Mouse (Mus musculus) liver, embryonic 16.5 days (tissue): ENCODE measurements at regions not wholly inside any gene's neighbourhood (a gene's known extent, or its start where the extent isn't known, plus 50 kb on each side); places are given as distances from the start of the nearest gene placed in this dataset.
A peak's percentile ranks its signal among the peaks of the same experiment; 100 is the strongest.

Experiments
- ATAC-seq: fragments of 200-750 bp; cut with Nextera tagmentation; 2 replicates; pipeline ENCODE4 v1.8.0; 2017; ENCODE audit warnings: low read depth, mild to moderate bottlenecking, moderate number of reproducible peaks, moderate library complexity
- H3K27ac ChIP-seq: fragments of 300-500 bp; sonication (generic); 2 replicates; pipeline ENCODE4 v1.5.1; 2014; ENCODE audit warnings: mild to moderate bottlenecking, low read length
- H3K27me3 ChIP-seq: fragments of 300-500 bp; sonication (generic); 2 replicates; pipeline ENCODE4 v1.6.1; 2014; ENCODE audit warnings: low read depth, low read length, mixed read lengths; ENCODE audit not compliant: control insufficient read depth, insufficient read depth
- H3K36me3 ChIP-seq: fragments of 300-500 bp; sonication (generic); 2 replicates; pipeline ENCODE4 v1.6.1; 2014; ENCODE audit warnings: mild to moderate bottlenecking; ENCODE audit not compliant: control insufficient read depth, insufficient read depth
- H3K4me1 ChIP-seq: fragments of 300-500 bp; sonication (generic); 2 replicates; pipeline ENCODE4 v1.6.1; 2014; ENCODE audit warnings: low read depth, low read length, mixed read lengths; ENCODE audit not compliant: control insufficient read depth
- H3K4me2 ChIP-seq: fragments of 300-500 bp; sonication (generic); 2 replicates; pipeline ENCODE4 v1.6.1; 2014; ENCODE audit warnings: low read depth, low read length, mixed read lengths
- H3K4me3 ChIP-seq: fragments of 300-500 bp; sonication (generic); 2 replicates; pipeline ENCODE4 v1.5.1; 2014; ENCODE audit warnings: low read depth, mild to moderate bottlenecking, low read length
- H3K9ac ChIP-seq: fragments of 300-500 bp; sonication (generic); 2 replicates; pipeline ENCODE4 v1.6.1; 2014; ENCODE audit warnings: low read depth, low read length
- H3K9me3 ChIP-seq: fragments of 300-500 bp; sonication (generic); replicated peaks from 2 replicates; pipeline ENCODE4 v1.6.1; 2016; ENCODE audit warnings: low read length; ENCODE audit not compliant: control insufficient read depth
- WGBS: fragments of 180-500 bp; shearing (Covaris S2); extraction: QIAGEN DNeasy Blood & Tissue Kit; methylation state at CpG from one replicate; pipeline ENCODE4 v1.1.7; 2014; ENCODE audit not compliant: insufficient replicate concordance; 5-methylcytosine and 5-hydroxymethylcytosine counted together
- microRNA-seq: library from miRNA; unstranded; fragments of <30 nt; microRNA quantifications from one replicate; pipeline ENCODE4, GENCODE M21; 2016

GRCm38 (mm10) chr3:140184899-140185525 lies 979.5 kb downstream of the Stpg2 start:
- no peaks in the 10 kb centered on the region for H3K4me1 ChIP-seq
- ATAC-seq = no peak

DNA sequence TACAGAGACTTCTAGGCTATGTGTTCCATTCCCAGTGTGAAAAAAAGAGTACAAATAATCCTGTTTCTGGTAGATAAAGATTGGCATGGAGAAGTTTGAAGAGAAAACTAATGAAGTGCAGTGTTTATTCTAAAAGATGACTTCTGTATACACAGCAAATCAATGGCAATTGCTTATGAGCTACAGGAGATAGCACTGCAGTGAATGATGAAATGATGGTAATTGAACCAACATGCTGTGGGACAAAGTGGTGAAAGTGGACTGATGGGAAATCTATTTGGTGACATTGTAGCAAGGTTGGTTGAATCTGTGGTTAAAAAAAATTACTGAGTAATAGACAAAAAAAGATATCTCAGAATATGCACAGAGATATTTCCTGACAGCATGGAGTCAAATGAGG lies 1000.4 kb downstream of the Stpg2 start:
- H3K27ac ChIP-seq = no peak overlapping the region
- no peaks in the 10 kb centered on the region for H3K27me3 ChIP-seq
- H3K36me3 ChIP-seq = no peaks in the 10 kb centered on the region
- no peak overlapping the region for H3K9ac ChIP-seq
- H3K4me2 ChIP-seq = no peak overlapping the region
- no peaks in the 10 kb centered on the region for H3K9me3 ChIP-seq
- no peaks in the 10 kb centered on the region for H3K4me1 ChIP-seq
- H3K4me3 ChIP-seq = no peak overlapping the region
- ATAC-seq = no peak

More at GRCm38 (mm10) chr3:140184899-140185525, 979.5 kb downstream of the Stpg2 start:
- Histone ChIP-seq H3K9ac (no peak overlapping the region), H3K4me2 (no peak overlapping the region), H3K4me3 (no peak overlapping the region), H3K9me3 (no peaks in the 10 kb centered on the region), H3K27me3 (no peaks in the 10 kb centered on the region), H3K27ac (no peak overlapping the region), H3K36me3 (no peaks in the 10 kb centered on the region)
- 45% methylated on average over 4 of the region's 4 CpGs for WGBS

DNA sequence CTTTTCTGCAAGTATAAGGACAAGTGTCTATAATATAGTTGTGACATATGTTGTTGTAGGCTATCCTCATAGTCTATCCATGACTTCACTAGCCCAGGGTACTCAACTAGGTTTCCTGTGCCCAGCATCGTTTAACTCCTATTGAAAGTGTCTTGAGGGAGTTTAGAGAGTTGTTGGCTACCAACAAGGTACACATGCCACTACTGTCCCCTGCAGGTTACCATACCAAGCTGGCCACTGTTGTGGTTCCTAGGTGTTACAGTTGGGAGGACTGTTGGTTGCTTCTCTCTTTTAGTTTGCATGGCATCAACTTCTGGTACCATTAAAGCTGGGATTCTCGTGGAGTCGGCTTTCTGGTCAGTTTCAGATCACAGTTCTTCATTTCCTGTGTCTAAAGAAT lies 990.7 kb downstream of the Pdha2 start:
- H3K9me3 ChIP-seq = no peaks in the 10 kb centered on the region
- no peak overlapping the region for H3K27ac ChIP-seq
- H3K36me3 ChIP-seq = no peaks in the 10 kb centered on the region
- H3K4me2 ChIP-seq = no peak overlapping the region
- WGBS = 57% methylated on average over 3 of the region's 3 CpGs
- ATAC-seq = no peak
- no peaks in the 10 kb centered on the region for H3K4me1 ChIP-seq
- no peak overlapping the region for H3K9ac ChIP-seq
- no peak overlapping the region for H3K4me3 ChIP-seq
- H3K27me3 ChIP-seq = no peaks in the 10 kb centered on the region

DNA sequence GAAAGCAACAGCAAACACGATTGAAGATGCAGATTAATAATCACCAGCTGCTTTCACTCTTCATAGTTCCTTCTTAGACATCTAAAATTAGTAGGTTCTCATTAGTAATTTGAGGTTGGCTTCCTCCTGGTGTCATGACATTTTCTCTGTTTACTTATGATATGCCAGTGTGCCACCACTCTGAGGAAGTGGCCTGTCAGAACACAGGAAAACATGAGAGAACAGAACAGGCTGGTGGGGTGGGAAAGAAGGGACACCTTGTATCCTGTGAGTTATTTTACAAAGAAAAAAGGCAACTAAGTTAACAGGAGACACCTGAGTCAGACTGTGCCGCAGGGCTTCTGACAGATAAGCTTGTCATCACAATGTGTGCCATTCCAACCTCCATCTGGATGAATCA lies 981.4 kb downstream of the Pdha2 start:
- Histone ChIP-seq H3K4me2 (no peak overlapping the region), H3K27me3 (no peaks in the 10 kb centered on the region), H3K9ac (no peak overlapping the region), H3K36me3 (no peaks in the 10 kb centered on the region), H3K27ac (no peak overlapping the region), H3K9me3 (no peaks in the 10 kb centered on the region), H3K4me3 (no peak overlapping the region), H3K4me1 (no peaks in the 10 kb centered on the region)
- ATAC-seq = no peak
- WGBS = 17% methylated on average over 2 of the region's 2 CpGs

DNA sequence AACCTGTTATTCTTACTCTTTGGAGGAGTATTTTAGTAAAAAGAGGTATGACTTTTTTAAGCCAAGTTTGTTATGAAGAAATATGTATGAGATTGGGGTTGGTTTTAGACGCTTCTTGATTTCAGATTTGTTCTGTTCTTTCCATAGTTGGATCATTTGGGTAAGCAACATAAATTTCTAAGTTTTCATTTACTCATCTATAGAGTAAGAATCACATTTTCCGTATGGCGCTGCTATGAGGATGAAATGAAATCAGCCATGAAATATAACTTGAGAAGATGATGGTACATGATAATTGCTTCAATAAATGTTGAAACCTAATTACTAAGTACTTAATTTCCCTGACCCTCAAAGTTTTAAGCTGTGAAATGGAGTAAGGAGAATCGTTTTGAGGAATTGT lies 979.0 kb downstream of the Pdha2 start:
- no peak for ATAC-seq
- no peak overlapping the region for H3K27ac ChIP-seq
- 58% methylated on average over 4 of the region's 4 CpGs for WGBS

DNA sequence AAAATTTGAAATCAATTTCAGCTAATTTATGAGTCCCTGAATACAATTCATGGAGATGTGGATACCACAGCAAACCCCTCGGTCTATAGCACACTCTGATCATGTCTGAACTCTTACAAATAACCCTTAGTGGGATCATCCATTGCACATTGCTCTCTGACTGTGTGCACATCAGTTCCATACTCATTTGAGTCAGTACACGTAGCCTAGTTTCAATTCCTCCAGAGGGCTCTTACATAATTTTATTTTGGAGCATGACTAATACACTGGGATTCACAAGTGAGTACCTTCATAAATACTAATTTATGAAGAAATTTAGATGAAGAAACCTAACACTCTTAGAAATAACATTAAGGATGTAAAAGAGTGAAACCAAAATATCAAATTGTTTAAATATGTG lies 978.3 kb downstream of the Pdha2 start:
- no peaks in the 10 kb centered on the region for H3K9me3 ChIP-seq
- no peak overlapping the region for H3K4me2 ChIP-seq
- no peaks in the 10 kb centered on the region for H3K4me1 ChIP-seq
- no peak for ATAC-seq
- no peaks in the 10 kb centered on the region for H3K27me3 ChIP-seq
- WGBS = 44% methylated on average over 2 of the region's 2 CpGs
- no peak overlapping the region for H3K27ac ChIP-seq
- H3K36me3 ChIP-seq = no peaks in the 10 kb centered on the region
- no peak overlapping the region for H3K4me3 ChIP-seq
- H3K9ac ChIP-seq = no peak overlapping the region

More for the DNA sequence above, 979.0 kb downstream of the Pdha2 start:
- Histone ChIP-seq H3K36me3 (no peaks in the 10 kb centered on the region), H3K9ac (no peak overlapping the region), H3K4me3 (no peak overlapping the region), H3K4me2 (no peak overlapping the region), H3K9me3 (no peaks in the 10 kb centered on the region), H3K27me3 (no peaks in the 10 kb centered on the region), H3K4me1 (no peaks in the 10 kb centered on the region)

DNA sequence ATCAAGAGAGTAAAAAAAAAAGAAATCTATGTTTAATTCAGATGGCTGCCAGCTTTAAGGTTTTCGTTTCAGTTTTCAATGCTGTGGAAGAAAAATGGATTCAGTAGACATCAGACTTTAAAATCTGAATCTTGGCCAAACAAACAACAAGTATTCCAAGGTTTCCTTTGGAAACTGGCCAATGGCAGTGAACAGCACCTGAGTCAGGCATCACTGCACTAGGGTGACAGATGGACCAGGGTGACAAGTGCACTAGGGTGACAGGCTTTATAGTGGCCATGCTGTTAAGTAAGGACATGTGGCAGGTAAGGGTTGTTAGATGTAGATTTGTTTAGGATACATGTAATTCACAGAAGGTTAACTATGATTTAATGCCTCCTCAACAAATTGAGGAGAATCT lies 972.9 kb downstream of the Pdha2 start:
- Histone ChIP-seq H3K27ac (no peak overlapping the region), H3K27me3 (no peaks in the 10 kb centered on the region), H3K36me3 (no peaks in the 10 kb centered on the region), H3K4me2 (no peak overlapping the region), H3K9me3 (no peaks in the 10 kb centered on the region), H3K9ac (no peak overlapping the region), H3K4me3 (no peak overlapping the region), H3K4me1 (no peaks in the 10 kb centered on the region)
- no peak for ATAC-seq
- WGBS = 40% methylated on average over 1 of the region's 1 CpGs

Small RNAs in the stretch of these regions (microRNA-seq; reads per million reads assigned to microRNA genes)
- gene Mir7j = 64.2 reads per million, percentile 50 among the genes with 10 or more reads in this experiment
